Mouse (Mus musculus) CD8-positive naive resting alpha-beta T cell, adult 2 months (primary cell): ENCODE results near the gene Cdkl4.
A peak's percentile ranks its signal among the peaks of the same experiment; 100 is the strongest.
"Not testable (repeated sequence)": the region's sequence is repeated elsewhere in the genome, so short reads cannot be mapped to it uniquely, and the experiment has no call there.

Experiments used
- DNase-seq, 2 experiments: peaks; one replicate each; pipeline ENCODE4 v3.0.0; 2022; ENCODE audit warnings: low read depth in 2 of 2, low spot score in 2 of 2

Gene Cdkl4

GRCm38 (mm10) chr17:80577639-80578038 is at the start of gene Cdkl4:
Gene Cdkl4, minus strand, starts transcription at chr17:80577813.
- DNase-seq: no peak

DNA sequence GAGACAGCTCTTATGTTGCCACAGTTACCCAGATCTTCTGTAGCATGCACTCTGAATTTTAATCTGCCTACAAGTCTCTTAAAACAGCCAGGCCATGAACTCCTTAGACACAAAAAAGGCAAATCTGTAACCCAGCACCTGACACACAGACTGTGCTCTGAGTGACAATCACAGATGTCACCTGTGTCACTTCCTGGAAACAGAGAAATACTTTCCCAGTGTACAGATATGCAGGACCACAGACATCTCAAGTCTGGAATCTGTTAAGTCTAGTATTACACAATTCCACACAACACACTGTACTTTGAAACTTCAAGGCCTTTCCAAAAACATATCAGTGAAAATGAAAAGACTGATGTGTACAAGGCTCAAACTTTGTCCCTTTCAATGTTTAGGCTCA is 47.4 kb upstream of the Cdkl4 start:
- no peak for DNase-seq

GRCm38 (mm10) chr17:80621691-80622090 is 44.1 kb upstream of the Cdkl4 start:
- DNase-seq: no peak

DNA sequence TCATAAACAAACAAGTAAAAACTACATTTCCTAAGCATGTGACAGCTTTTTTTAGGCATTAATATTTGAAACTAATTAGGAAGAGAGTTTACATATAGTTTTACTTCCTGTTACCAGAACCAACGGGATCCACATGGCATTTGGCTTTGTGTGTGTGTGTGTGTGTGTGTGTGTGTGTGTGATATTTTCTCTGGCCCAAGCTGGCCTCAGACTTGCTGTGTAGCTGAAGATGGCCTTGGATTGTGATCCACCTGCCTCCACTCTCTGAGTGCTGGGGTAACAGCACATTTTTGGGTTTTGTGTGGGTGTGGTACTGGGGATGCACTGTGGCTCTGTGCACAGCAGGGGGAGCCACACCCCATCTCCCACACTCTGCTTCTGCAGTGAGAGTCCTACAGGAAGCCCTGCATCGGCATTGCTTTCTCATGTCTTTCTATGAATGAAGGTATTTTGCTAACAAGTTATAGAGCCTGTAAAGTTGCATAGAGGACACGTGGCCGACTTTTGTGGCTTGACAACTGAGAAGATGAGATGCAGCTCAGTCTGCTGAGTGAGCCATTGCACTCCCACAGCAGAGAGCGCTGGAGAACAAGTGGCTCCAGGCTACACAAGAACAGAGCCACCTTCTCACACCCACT is 43.3 kb upstream of the Cdkl4 start:
- DNase-seq: peak; percentile 23 to 46

DNA sequence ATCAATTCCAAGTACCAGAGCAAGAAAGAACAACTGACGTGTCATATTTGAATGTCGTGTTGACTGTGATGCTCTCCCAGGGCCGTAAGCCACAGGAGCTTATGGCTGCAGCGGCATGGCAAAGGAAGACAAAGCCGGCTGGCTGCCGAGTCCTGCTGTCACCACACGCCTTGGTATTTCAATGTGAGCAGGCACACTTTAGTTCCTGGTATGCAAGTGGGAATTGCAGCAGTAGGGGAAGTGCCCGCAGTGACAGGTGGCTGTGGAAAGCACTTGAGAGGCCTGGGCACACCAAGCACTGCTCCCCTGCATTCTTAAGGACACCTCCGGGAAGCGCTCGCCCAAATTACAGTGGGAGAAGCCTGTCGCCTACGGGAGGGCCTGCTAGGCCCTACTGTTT is 41.9 kb upstream of the Cdkl4 start:
- no peak for DNase-seq

GRCm38 (mm10) chr17:80618890-80619289 is 41.3 kb upstream of the Cdkl4 start:
- DNase-seq: no peak

- no peak for DNase-seq
Observed at GRCm38 (mm10) chr17:80603806-80604205, 26.2 kb upstream of the Cdkl4 start.

DNA sequence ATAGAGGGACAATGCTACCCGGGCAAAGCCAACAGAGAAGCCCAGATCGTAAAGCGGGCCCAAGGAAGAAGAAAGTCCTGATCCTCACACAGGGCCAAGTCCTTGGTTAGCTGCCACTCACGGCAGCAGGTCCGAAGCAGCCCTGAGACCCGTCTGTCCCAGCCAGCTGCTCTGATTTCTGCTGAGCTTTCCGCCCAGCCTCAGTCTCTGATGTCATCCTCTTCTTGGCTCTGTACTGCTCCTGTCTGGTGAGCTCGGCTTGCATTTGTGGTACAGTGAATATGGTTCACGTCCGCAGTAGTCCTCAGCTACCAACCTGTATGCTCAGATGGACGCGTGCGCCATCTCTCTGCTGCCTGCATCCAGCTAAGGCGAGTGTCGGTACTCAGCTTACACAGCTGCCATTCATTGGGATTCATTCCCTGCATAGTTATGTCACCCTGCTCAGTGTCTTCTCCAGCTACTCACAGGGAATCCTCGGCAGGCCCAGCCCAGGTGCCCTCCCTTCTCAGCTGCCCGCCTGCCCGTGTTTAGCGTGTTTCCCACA is 25.5 kb upstream of the Cdkl4 start:
- no peak for DNase-seq

DNA sequence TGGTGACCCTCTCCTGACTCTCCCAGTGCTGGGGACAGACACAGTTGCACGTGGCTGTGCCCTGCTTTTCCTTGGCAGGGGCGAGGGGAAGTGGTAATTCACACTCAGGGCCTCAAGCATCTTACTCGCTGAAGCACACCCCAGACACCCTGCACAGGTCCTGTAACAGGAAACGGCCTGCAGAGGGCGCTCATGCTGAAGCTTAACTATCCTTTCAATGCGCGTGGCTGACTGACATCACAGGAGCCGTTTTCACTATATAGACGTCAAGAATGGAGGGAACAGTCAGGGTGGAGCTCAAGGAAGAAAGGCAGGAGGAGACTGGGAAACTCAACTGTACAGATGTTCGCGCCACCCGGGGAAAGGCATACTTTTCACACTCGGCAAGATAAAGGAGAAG is 23.8 kb upstream of the Cdkl4 start:
- DNase-seq: peak in 1 of 2 experiments; percentile 12

DNA sequence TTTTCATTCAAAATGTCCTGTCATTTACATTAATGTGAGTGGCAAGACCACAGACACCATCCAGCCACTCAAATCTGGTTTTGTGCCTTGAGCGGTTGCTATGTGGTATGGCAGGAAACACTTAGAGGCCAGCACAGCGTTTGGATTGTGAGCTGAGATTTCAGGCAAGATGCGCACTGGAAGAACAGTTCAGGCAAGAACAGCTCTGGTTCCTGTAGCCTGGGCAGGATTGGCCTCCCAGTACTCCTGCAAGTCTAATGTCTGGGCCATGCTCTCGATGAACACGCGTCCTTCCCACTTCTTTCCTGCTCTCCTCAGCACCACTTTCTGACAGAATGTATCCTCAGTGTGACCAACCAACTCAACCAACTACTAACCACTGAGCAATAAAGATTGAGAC is 5.4 kb upstream of the Cdkl4 start:
- DNase-seq: no peak

GRCm38 (mm10) chr17:80579901-80580300 is 2.3 kb upstream of the Cdkl4 start:
- no peak for DNase-seq

DNA sequence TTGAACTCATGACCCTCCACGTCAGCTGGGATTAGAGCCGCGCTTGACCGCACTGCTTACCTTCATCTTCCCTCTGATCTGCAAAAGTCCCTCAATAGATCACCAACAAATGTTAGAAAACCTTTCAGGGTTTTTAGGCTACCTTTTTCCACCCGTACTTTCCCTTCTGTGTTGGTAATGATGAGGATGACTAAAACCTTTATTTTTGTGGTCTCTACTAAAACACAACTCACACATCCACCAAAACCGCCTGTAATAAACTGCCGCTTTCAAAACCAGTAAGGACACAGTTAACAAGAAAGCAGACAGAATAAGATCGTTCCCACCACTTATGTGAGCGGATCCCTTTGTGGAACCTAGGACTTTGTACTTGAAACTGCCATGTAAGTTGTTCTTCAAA is 1.5 kb upstream of the Cdkl4 start:
- no peak for DNase-seq

DNA sequence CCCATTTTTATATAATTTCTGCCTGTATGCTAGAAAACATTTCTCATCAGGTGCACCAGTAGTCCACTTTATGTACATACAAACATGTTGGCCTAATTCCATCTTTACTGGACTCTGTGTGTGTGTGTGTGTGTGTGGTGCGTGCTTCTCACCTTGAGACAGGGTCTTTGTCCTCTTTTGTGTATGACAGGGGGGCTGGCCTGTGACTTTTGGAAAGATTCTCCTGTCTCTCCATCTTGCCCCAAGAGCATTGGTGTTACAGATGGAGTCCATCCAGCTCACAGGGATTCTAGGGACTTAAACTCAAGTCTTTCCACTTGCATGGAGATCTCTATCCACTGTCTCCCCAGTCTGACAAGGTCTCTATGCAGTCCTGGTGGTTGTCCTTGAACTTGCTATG is 428 bp upstream of the Cdkl4 start:
- no peak for DNase-seq

- DNase-seq: no peak
Observed at GRCm38 (mm10) chr17:80577214-80577613, 399 bp downstream of the Cdkl4 start.

DNA sequence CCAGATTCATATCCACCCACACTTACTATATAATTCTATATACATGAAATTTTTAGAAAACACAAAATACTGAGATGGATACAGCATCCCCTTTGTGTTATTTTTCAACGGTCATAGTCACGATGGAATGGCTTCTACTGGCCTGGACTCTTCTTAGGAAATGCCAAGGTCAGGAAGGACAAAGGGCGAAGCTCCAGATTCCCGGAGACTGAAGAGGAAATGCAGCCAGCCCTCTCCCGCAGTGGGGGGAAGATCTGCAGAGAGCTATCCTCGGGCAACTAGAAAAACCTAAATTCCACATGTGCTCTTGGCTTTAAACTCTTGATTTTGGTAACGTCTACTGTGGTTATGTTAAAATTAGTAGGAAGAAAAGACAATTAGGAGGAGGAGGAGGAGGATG is 2.6 kb downstream of the Cdkl4 start:
- no peak for DNase-seq

- no peak for DNase-seq
Observed at GRCm38 (mm10) chr17:80574471-80574965, 3.1 kb downstream of the Cdkl4 start.

GRCm38 (mm10) chr17:80572187-80572935 is 5.3 kb downstream of the Cdkl4 start:
- no peak for DNase-seq

GRCm38 (mm10) chr17:80571460-80571859 is 6.2 kb downstream of the Cdkl4 start:
- no peak for DNase-seq

DNA sequence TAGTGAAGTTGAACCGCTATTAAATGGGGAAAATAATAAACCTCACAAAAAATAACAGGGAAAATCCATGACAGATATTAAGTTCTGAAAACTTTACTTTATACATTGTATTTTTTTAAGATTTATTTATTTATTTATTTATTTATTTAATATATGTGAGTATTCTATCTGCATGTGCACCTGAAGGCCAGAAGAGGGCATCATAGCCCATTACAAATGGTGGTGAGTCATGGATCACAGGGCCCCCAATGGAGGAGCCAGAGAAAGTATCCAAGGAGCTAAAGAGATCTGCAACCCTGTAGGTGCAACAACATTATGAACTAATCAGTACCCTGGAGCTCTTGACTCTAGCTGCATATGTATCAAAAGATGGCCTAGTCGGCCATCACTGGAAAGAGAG is 7.9 kb downstream of the Cdkl4 start:
- not testable (repeated sequence) for DNase-seq

DNA sequence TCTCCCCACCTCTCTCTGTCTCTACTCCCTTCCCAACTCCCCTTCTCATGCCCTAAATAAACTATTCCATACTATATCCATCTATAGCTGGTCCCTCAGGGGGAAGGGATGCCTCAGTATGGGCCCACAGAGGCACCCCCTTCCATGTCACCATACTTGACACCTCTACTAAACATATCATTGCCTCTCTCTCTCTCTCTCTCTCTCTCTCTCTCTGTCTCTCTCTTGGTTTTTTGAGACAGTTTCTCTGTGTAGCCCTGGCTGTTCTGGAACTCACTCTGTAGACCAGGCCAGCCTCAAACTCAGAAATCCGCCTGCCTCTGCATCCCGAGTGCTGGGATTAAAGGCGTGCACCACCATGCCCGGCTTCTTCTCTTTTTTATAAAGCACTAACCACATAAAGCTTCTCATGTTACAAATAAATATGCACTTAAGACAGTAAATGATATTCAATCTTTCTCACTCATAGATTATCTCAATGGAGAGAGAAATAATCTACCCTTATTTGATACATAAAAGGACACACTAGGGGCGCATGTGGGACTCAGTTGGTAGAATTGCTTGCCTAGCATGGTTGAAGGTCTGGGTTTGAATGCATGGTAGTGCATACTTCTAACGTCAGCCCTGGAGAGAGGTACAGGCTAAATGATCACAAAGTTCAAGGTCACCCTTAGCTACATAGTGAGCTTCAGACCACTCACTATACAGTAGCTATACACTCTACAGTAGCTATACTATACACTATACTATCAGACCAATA is 8.6 kb downstream of the Cdkl4 start:
- DNase-seq: no peak

- DNase-seq: no peak
Observed at GRCm38 (mm10) chr17:80568441-80568840, 9.2 kb downstream of the Cdkl4 start.

- peak; percentile 35 to 56 for DNase-seq
Observed at GRCm38 (mm10) chr17:80564611-80564924, 13.0 kb downstream of the Cdkl4 start.
